Mouse (Mus musculus) cerebellum, adult 2 months (tissue): ENCODE results near the gene Kcnj3. TPM values are rescaled to one million over a fixed set of nuclear protein-coding genes. Genes with fewer than 3 reads are reported as not detected.

Experiments used
- DNase-seq, 2 experiments: peaks; one replicate each; pipeline ENCODE4 v3.0.0; 2021
- H3K27ac ChIP-seq: fragments of 200-500 bp; 2 replicates; pipeline ENCODE4 v1.5.1; 2012; ENCODE audit warnings: low read length, control low read depth, inconsistent platforms; ENCODE audit not compliant: insufficient read depth
- H3K27me3 ChIP-seq: fragments of 200-500 bp; 2 replicates; pipeline ENCODE4 v1.6.1; 2012; ENCODE audit warnings: inconsistent platforms, mild to moderate bottlenecking, low read length, moderate library complexity; ENCODE audit not compliant: control insufficient read depth, insufficient read depth
- H3K4me1 ChIP-seq: fragments of 200-500 bp; 2 replicates; pipeline ENCODE4 v1.6.1; 2011; ENCODE audit warnings: low read length; ENCODE audit not compliant: control insufficient read depth, insufficient read depth
- H3K4me3 ChIP-seq: fragments of 200-500 bp; replicated peaks from 2 replicates; pipeline ENCODE3; 2011; ENCODE audit warnings: mild to moderate bottlenecking, low read depth, low read length, control low read depth; ENCODE audit not compliant: insufficient read depth
- CTCF ChIP-seq: fragments of 200-500 bp; IDR thresholded peaks from 2 replicates; pipeline ENCODE4 v1.5.1; 2011; ENCODE audit warnings: low read depth, mild to moderate bottlenecking, control low read depth, low read length, moderate library complexity, borderline replicate concordance; ENCODE audit not compliant: insufficient read depth
- POLR2A ChIP-seq: fragments of 200-500 bp; IDR thresholded peaks from 2 replicates; pipeline ENCODE4 v1.6.1; 2011; ENCODE audit warnings: low read length, control low read depth, borderline replicate concordance; ENCODE audit not compliant: insufficient read depth
- WGBS: fragments of 180-500 bp; shearing (Covaris S2); methylation state at CpG from one replicate; pipeline ENCODE4 v1.1.7; 2018; 5-methylcytosine and 5-hydroxymethylcytosine counted together
- polyA plus RNA-seq: library from polyadenylated mRNA; depleted of rRNA; stranded (reverse); fragments of >200 nt; gene quantifications from 2 replicates; pipeline ENCODE4 v1.2.3, GENCODE M21; 2012

Gene Kcnj3
- polyA plus RNA-seq, 1 experiment: 57.5 TPM

DNA sequence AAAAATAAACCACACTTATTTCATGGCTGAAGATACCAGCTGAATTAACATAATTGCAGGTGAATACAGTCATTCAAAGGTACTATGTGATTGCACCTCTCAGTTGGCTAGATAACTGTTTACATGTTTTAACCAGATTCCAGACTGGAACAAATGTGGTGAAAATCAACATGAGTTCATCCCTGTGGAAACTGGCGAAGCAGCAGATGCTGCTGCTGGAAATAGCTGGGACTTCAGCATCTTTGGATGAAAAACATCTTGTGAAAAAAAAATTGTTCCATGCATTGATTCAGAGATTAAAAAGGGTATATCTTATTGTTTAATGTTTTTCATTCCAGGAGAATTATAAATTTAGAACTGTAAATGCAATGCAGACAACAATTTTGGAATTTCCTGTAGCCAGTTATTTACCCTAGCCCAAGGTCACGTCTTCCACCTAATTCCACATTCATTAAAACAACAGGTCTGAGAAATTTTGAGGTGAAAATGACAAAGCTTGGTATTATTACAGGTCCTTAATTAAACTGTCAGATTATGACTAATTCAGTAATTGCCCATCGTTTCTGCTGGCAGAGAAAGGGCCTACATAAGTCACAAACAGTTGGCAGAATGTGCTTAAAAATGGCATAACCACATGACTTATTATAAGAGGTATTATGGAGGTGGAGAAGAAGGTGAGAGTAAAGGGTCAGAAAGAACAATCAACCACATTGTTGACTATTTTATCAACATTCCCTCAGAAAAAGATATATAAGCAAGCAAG, 155.6 kb downstream of the Kcnj3 start:
- Histone ChIP-seq H3K4me3 (no peak overlapping the region), H3K4me1 (no peaks in the 10 kb centered on the region), H3K27ac (no peak overlapping the region), H3K27me3 (no peaks in the 10 kb centered on the region)
- DNase-seq: peak in 1 of 2 experiments; percentile 33
- TF ChIP-seq POLR2A (no peak), CTCF (no peak)
- 28% methylated on average over 3 of the region's 3 CpGs for WGBS
